29 mouse cellular contexts compared by ENCODE assay signal in genomic region chr3:86983382-86983781, GRCm38 (mm10). TPM values are rescaled to one million over a fixed set of nuclear protein-coding genes. Genes with fewer than 3 reads are reported as not detected.
"Had no signal": no experiment of that assay in that cellular context is flagged by ENCODE, and none has a peak within 500 bp of the region (broad histone marks: within the 10 kb centered on the region; RNA-seq: fewer than 3 reads in every experiment).

No protein-coding gene starts in this region.

- H3K4me1 ChIP-seq: embryonic facial prominence, embryonic 12.5 days; embryonic facial prominence, embryonic 13.5 days; embryonic facial prominence, embryonic 15.5 days had no signal

- H3K36me3 ChIP-seq: embryonic facial prominence, embryonic 10.5 days; embryonic facial prominence, embryonic 12.5 days; embryonic facial prominence, embryonic 13.5 days; embryonic facial prominence, embryonic 15.5 days; forebrain, embryonic 10.5 days; forebrain, embryonic 12.5 days; forebrain, embryonic 15.5 days had no signal

- H3K27me3 ChIP-seq: embryonic facial prominence, embryonic 12.5 days; embryonic facial prominence, embryonic 13.5 days; embryonic facial prominence, embryonic 15.5 days; forebrain, embryonic 12.5 days; forebrain, embryonic 13.5 days; forebrain, embryonic 15.5 days had no signal

- H3K9me3 ChIP-seq: embryonic facial prominence, embryonic 10.5 days; embryonic facial prominence, embryonic 12.5 days; embryonic facial prominence, embryonic 13.5 days; embryonic facial prominence, embryonic 15.5 days; forebrain, embryonic 10.5 days; forebrain, embryonic 12.5 days; forebrain, embryonic 13.5 days; forebrain, embryonic 15.5 days had no signal

- H3K9ac ChIP-seq: embryonic facial prominence, embryonic 12.5 days; embryonic facial prominence, embryonic 13.5 days; embryonic facial prominence, embryonic 15.5 days; forebrain, embryonic 12.5 days; forebrain, embryonic 13.5 days; forebrain, embryonic 15.5 days; forebrain, postnatal 0 days had no signal

- H3K4me2 ChIP-seq: embryonic facial prominence, embryonic 12.5 days; embryonic facial prominence, embryonic 13.5 days; embryonic facial prominence, embryonic 15.5 days; forebrain, embryonic 12.5 days; forebrain, embryonic 13.5 days; forebrain, embryonic 15.5 days had no signal

- DNase-seq: cerebellum, adult 2 months; cerebellum, adult 8-10 months; cerebellum, adult 9-10 months; cerebellum, adult 9-11 months; cerebellum, postnatal 10 days; cerebellum, postnatal 14 days; cerebellum, postnatal 25 days; cerebellum, postnatal 36 days; embryo, embryonic 11 days; forebrain, postnatal 0 days; gastrocnemius, adult 2 months; gastrocnemius, postnatal 10 days; gastrocnemius, postnatal 14 days; gastrocnemius, postnatal 25 days; gastrocnemius, postnatal 36 days; heart, adult 11 months; heart, adult 18-20 months; heart, adult 2 months had no signal

- ATAC-seq: forebrain, embryonic 13.5 days; forebrain, embryonic 14.5 days; forebrain, embryonic 15.5 days; forebrain, embryonic 16.5 days; forebrain, postnatal 0 days had no signal

- H3K27ac ChIP-seq: embryonic facial prominence, embryonic 10.5 days; embryonic facial prominence, embryonic 12.5 days; embryonic facial prominence, embryonic 13.5 days; embryonic facial prominence, embryonic 15.5 days; forebrain, embryonic 10.5 days; forebrain, embryonic 12.5 days; forebrain, embryonic 13.5 days; forebrain, embryonic 15.5 days; gastrocnemius, adult 2 months; heart, adult 2 months had no signal

- H3K4me3 ChIP-seq: embryonic facial prominence, embryonic 10.5 days; embryonic facial prominence, embryonic 12.5 days; embryonic facial prominence, embryonic 13.5 days; embryonic facial prominence, embryonic 15.5 days; erythroblast, embryonic 14.5 days; forebrain, embryonic 10.5 days; forebrain, embryonic 12.5 days; forebrain, embryonic 13.5 days; forebrain, embryonic 15.5 days; gastrocnemius, adult 2 months; heart, adult 2 months had no signal

RNA-seq across cellular contexts. Expression of gene Cd1d1, which starts 15.9 kb away (rescaled TPM):
- polyA plus RNA-seq: erythroblast, embryonic 14.5 days had no signal
